Mouse (Mus musculus) forebrain, embryonic 16.5 days (tissue): Measurements from ENCODE around the gene Map6. TPM values are rescaled to one million over a fixed set of nuclear protein-coding genes. Genes with fewer than 3 reads are reported as not detected.

Experiments used
- ATAC-seq: fragments of 200-750 bp; cut with Nextera tagmentation; 2 replicates; pipeline ENCODE4 v1.8.0; 2017; ENCODE audit warnings: mild to moderate bottlenecking, moderate library complexity
- H3K27ac ChIP-seq: fragments of 300-500 bp; sonication (generic); 2 replicates; pipeline ENCODE4 v1.5.1; 2014; ENCODE audit warnings: low read length, control low read depth
- H3K27me3 ChIP-seq: fragments of 300-500 bp; sonication (generic); replicated peaks from 2 replicates; pipeline ENCODE4 v1.6.1; 2014; ENCODE audit warnings: low read length; ENCODE audit not compliant: control insufficient read depth, insufficient read depth
- H3K36me3 ChIP-seq: fragments of 300-500 bp; sonication (generic); 2 replicates; pipeline ENCODE4 v1.6.1; 2014; ENCODE audit not compliant: control insufficient read depth, insufficient read depth
- H3K4me1 ChIP-seq: fragments of 300-500 bp; sonication (generic); replicated peaks from 2 replicates; pipeline ENCODE4 v1.6.1; 2014; ENCODE audit warnings: low read length; ENCODE audit not compliant: control insufficient read depth, insufficient read depth
- H3K4me2 ChIP-seq: fragments of 300-500 bp; sonication (generic); 2 replicates; pipeline ENCODE4 v1.6.1; 2014; ENCODE audit warnings: mild to moderate bottlenecking, low read length, control low read depth
- H3K4me3 ChIP-seq: fragments of 300-500 bp; sonication (generic); replicated peaks from 2 replicates; pipeline ENCODE4 v1.5.1; 2014; ENCODE audit warnings: mild to moderate bottlenecking, low read length, control low read depth
- H3K9ac ChIP-seq: fragments of 300-500 bp; sonication (generic); replicated peaks from 2 replicates; pipeline ENCODE4 v1.6.1; 2014; ENCODE audit warnings: low read depth, low read length, control low read depth
- H3K9me3 ChIP-seq: fragments of 300-500 bp; sonication (generic); 2 replicates; pipeline ENCODE4 v1.6.1; 2016; ENCODE audit warnings: low read length; ENCODE audit not compliant: control insufficient read depth
- WGBS: fragments of 180-500 bp; shearing (Covaris S2); extraction: QIAGEN DNeasy Blood & Tissue Kit; methylation state at CpG from one replicate; pipeline ENCODE4 v1.1.7; 2014; 5-methylcytosine and 5-hydroxymethylcytosine counted together
- polyA plus RNA-seq: library from polyadenylated mRNA; unstranded; fragments of >200 nt; fragmentation: Nextera tagmentation; extraction: Ambion mirVana; gene quantifications from 2 replicates; pipeline ENCODE4 v1.2.1, GENCODE M21; 2015

Gene Map6
- polyA plus RNA-seq, 1 experiment from 2014 or later = 90.0 TPM

DNA sequence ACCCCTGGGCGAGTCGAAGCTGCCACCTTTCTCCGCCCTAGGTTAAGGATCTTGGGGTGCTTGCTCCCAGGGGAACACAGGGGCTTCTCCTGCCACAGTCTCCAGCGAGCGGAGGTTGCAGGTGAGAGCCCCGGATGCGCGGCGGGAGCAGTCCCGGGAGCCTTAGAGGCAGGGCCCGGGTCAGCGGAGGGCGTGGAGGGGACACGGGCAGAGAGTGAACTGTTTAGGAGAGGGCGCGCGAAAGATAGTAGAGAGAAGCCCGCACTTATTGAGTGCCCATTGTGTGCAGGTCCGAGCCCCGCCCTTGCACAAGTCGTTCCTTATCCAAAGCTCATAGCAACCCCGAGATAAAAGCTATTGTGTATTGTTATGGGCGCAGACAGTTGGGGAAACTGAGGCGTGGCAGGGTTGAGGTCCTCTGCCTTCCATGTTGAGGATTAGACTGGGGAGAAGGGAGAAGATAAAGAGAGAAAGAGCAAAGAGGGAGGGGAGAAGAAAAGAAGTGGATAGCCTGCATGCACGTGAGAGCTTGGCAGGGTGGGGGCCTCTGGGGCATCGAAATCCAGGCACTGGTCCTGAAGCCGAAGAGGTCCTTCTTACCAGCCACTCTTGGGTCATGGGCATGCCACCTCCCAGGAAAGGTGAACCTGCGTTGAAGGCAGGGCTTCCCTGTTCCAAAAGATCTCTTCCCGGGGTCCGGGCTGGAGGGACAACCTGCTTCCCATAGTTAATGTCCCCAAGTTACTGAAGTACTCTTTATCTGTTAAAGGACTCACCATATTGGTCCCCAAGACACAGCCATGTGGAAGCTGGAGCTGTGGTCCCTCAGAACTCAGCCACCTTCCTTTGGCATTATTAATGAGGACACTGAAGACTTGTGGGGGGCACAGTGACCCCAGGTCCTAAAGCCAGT lies 115.1 kb downstream of the Map6 start:
- H3K36me3 ChIP-seq = no peaks in the 10 kb centered on the region
- 0 out of 2 replicates have a peak overlapping the region, but pooled peaks have one; percentile 31 for H3K27ac ChIP-seq
- no peaks in the 10 kb centered on the region for H3K9me3 ChIP-seq
- H3K4me3 ChIP-seq = peak overlapping the region; percentile 90
- H3K4me2 ChIP-seq = peak overlapping the region; percentile 65
- peak overlapping the region; percentile 82 for H3K9ac ChIP-seq
- no peak for ATAC-seq
- peaks cover 37% of the 10 kb centered on the region for H3K4me1 ChIP-seq
- WGBS = 10% methylated on average over 30 of the region's 30 CpGs
- no peaks in the 10 kb centered on the region for H3K27me3 ChIP-seq

DNA sequence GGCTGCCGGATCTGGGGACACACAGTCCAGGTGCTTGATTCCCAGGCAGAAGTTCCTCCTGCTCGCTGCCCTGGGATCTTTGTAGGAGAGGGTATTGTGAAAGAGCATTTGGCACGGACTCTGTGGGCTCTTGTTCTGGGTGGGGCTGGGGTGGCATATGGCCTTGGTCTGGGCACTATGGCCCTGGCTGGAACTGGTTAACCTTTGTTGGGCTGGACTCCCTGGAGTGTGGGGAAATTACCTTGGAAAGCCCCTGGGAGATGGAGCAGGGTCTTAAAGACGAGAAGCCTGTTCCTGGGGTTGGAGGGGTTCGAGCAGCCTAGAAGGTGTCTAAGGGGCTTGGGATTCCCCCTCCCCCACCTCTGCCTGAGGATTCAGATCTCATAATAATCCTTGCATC lies 116.0 kb downstream of the Map6 start:
- Histone ChIP-seq H3K36me3 (peaks cover 3% of the 10 kb centered on the region; the same call in 1 of the 2 replicates), H3K4me2 (peak overlapping the region; percentile 65), H3K4me1 (peaks cover 37% of the 10 kb centered on the region), H3K9ac (peak overlapping the region; percentile 82), H3K27ac (no peak overlapping the region; the same call in 1 of the 2 replicates), H3K27me3 (no peaks in the 10 kb centered on the region), H3K9me3 (no peaks in the 10 kb centered on the region), H3K4me3 (peak overlapping the region; percentile 90)
- ATAC-seq = no peak
- 54% methylated on average over 5 of the region's 5 CpGs for WGBS

DNA sequence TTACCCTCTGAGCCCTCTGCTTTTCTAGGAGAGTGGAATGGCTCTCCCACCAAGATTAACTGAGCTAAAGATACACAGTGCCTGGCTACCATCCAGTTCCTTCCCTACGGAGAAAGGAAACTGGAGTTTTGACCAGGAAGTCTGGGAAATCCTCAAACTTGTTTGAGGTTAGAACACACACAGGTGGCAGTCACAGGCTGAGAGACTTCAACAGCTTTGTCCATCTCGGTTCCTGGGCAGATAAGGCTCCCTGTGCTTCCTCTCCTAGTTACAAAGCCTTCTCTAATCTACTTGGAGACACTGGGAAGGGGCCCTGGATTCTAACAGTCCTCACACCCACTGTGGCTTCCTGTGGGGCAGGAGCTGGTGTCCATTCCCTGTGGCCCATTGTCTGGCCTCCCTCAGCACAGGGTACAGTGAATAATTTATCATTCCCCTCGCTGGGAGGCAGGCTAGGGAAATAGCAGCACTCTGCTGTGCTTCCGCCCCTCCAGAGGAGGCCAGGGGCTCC lies 116.9 kb downstream of the Map6 start:
- 18% methylated on average over 4 of the region's 4 CpGs for WGBS
- H3K4me2 ChIP-seq = peak overlapping the region; percentile 65
- peak overlapping the region; percentile 82 for H3K9ac ChIP-seq
- no peak overlapping the region for H3K27ac ChIP-seq
- H3K27me3 ChIP-seq = no peaks in the 10 kb centered on the region
- peak overlapping the region; percentile 90 for H3K4me3 ChIP-seq
- ATAC-seq = no peak
- peaks cover 37% of the 10 kb centered on the region for H3K4me1 ChIP-seq
- H3K36me3 ChIP-seq = peaks cover 3% of the 10 kb centered on the region; the same call in 1 of the 2 replicates
- H3K9me3 ChIP-seq = no peaks in the 10 kb centered on the region

DNA sequence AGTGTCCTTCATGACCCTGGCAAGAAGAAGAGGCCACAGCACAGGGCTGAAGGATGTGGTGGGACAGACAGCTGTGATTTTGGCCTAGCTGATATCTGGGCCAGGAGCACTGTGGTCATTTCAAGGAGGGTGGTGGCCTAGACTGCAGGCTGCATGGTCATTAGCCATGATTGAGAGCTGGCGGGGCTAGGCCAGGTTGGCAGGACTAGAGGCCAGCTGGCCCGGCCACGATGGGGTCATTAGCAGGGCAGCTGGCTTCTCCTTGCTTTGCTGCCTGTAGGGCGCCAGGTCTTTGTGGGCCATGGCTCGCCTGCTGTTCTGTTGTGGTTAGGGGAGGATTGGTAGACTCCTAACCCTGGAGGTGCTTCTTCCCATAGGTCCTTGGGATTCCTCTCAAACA lies 118.8 kb downstream of the Map6 start:
- no peak overlapping the region for H3K4me2 ChIP-seq

More for the DNA sequence above, 118.8 kb downstream of the Map6 start:
- 56% methylated on average over 5 of the region's 5 CpGs for WGBS
- Histone ChIP-seq H3K27me3 (no peaks in the 10 kb centered on the region), H3K9me3 (no peaks in the 10 kb centered on the region), H3K27ac (no peak overlapping the region), H3K4me3 (no peak overlapping the region), H3K36me3 (peaks cover 3% of the 10 kb centered on the region; the same call in 1 of the 2 replicates), H3K9ac (no peak overlapping the region), H3K4me1 (peaks cover 34% of the 10 kb centered on the region)
- no peak for ATAC-seq

Other genes with a start within 250 kb of the Map6 start
- gene Uvrag, start 126.3 kb upstream of the Map6 start, polyA plus RNA-seq = 18.3 and 19.4 TPM in 2 replicates
- 16.1 and 18.5 TPM in 2 replicates for gene Dgat2, start 84.7 kb upstream of the Map6 start, polyA plus RNA-seq
- 1.3 and 2.0 TPM in 2 replicates for gene Mogat2, start 28.8 kb upstream of the Map6 start, polyA plus RNA-seq
- gene Serpinh1, start 85.8 kb downstream of the Map6 start, polyA plus RNA-seq = 201 and 257 TPM in 2 replicates
- 45.2 and 48.0 TPM in 2 replicates for gene Gdpd5, start 114.0 kb downstream of the Map6 start, polyA plus RNA-seq
- gene Klhl35, start 198.6 kb downstream of the Map6 start, polyA plus RNA-seq = 3.8 and 4.0 TPM in 2 replicates
- gene Rps3, start 216.3 kb downstream of the Map6 start, polyA plus RNA-seq = 503 and 525 TPM in 2 replicates